Comparison of ENCODE assay signal across 10 mouse cellular contexts in the genomic region with DNA sequence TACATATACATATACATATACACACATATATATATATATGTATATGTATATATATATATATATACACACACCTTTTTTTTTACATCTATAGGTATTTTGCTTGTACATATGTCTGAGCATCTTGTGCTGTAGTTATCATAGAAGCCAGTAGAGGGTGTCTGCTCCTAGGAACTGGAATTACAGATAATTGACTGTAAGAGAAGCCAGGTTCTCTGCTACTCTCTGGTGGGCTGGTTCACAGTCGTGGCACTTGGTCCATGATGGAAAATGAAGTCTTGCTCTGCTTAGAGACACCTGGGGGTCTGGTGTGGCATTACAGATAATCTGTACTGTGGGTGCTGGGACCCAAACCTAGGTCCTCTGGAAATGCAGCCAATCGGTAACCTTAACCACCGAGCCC.
DNase-seq lines count a peak whose midpoint lies in the region; TF ChIP-seq lines count a peak whose summit lies in the region.
"Had no signal": no experiment of that assay in that cellular context is flagged by ENCODE, and none has a peak within 500 bp of the region (broad histone marks: within the 10 kb centered on the region; RNA-seq: fewer than 3 reads in every experiment).

No protein-coding gene starts in this region.

- H3K27ac ChIP-seq in embryonic facial prominence, embryonic 10.5 days (replicated peaks): no peak overlapping the region
- H3K27ac ChIP-seq: forebrain, embryonic 10.5 days; hindbrain, embryonic 15.5 days had no signal

- peak; percentile 30 for TF ChIP-seq CTCF in E14TG2a.4 (conservative IDR thresholded peaks at IDR 0.05; ENCODE audit: low read length)

- H3K36me3 ChIP-seq in E14TG2a.4 (ENCODE audit: insufficient read depth, low read length): no peaks in the 10 kb centered on the region
- H3K36me3 ChIP-seq in embryonic facial prominence, embryonic 10.5 days (replicated peaks): no peaks in the 10 kb centered on the region
- H3K36me3 ChIP-seq: forebrain, embryonic 10.5 days; hindbrain, embryonic 15.5 days had no signal

- H3K4me1 ChIP-seq in E14TG2a.4 (replicated peaks; ENCODE audit: low read depth, low read length): peaks cover 10% of the 10 kb centered on the region
- H3K4me1 ChIP-seq in embryonic facial prominence, embryonic 10.5 days: peaks cover 12% of the 10 kb centered on the region
- H3K4me1 ChIP-seq: hindbrain, embryonic 15.5 days had no signal

- WGBS in embryonic facial prominence, embryonic 10.5 days: 65% methylated on average over 3 of the region's 3 CpGs

- peak; percentile 19 for DNase-seq in kidney, postnatal 14 days
- no peak for DNase-seq in kidney, postnatal 10 days
- peak; percentile 66 for DNase-seq in 416B (ENCODE audit: low read depth)
- peak; percentile 21 for DNase-seq in embryonic facial prominence, embryonic 10.5 days (ENCODE audit: low spot score)
- DNase-seq in spleen, postnatal 14 days (ENCODE audit: low spot score in 2 of 2): no peak
- no peak for DNase-seq in natural killer cell, adult 2 months (ENCODE audit: low spot score in 2 of 2)

- H3K9me3 ChIP-seq in E14TG2a.4 (ENCODE audit: low read length): no peaks in the 10 kb centered on the region
- H3K9me3 ChIP-seq in embryonic facial prominence, embryonic 10.5 days: no peaks in the 10 kb centered on the region
- H3K9me3 ChIP-seq: forebrain, embryonic 10.5 days; hindbrain, embryonic 15.5 days had no signal

- H3K27me3 ChIP-seq in E14TG2a.4 (ENCODE audit: insufficient read depth, low read length): no peaks in the 10 kb centered on the region
- no peaks in the 10 kb centered on the region for H3K27me3 ChIP-seq in embryonic facial prominence, embryonic 10.5 days (replicated peaks; ENCODE audit: low read depth, poor library complexity, severe bottlenecking)
- H3K27me3 ChIP-seq: hindbrain, embryonic 15.5 days had no signal

- no peak overlapping the region for H3K4me3 ChIP-seq in E14TG2a.4 (replicated peaks; ENCODE audit: low read length)
- H3K4me3 ChIP-seq in embryonic facial prominence, embryonic 10.5 days: no peak overlapping the region
- H3K4me3 ChIP-seq: forebrain, embryonic 10.5 days; hindbrain, embryonic 15.5 days; myocyte had no signal

Comparison
In these comparisons a context has a peak if more than half of its experiments do, and no peak if none do; other contexts are left out.
1. DNase-seq: peak in kidney, postnatal 14 days (single experiment), 416B (single experiment) and embryonic facial prominence, embryonic 10.5 days (single experiment); none in kidney, postnatal 10 days (single experiment), spleen, postnatal 14 days (0 of 2) and natural killer cell, adult 2 months (0 of 2).